Mouse (Mus musculus) MEL (cell line): ENCODE measurements at regions not wholly inside any gene's neighbourhood (a gene's known extent, or its start where the extent isn't known, plus 50 kb on each side); places are given as distances from the start of the nearest gene placed in this dataset.

Experiments used
- DNase-seq: peaks from one replicate; pipeline ENCODE4 v3.0.0; 2011; ENCODE audit warnings: low read depth, low spot score
- H3K27ac ChIP-seq: 2 replicates; pipeline ENCODE4 v1.5.1; 2012; ENCODE audit warnings: low read depth, mild to moderate bottlenecking, control low read depth, low read length, moderate library complexity; ENCODE audit not compliant: control insufficient read depth
- H3K27me3 ChIP-seq, 2 experiments: fragments of 150-350 bp in 1 of 2; sonication (generic) in 1 of 2; 2 replicates each; pipeline ENCODE4 v1.6.1; 2012; ENCODE audit warnings: low read length in 2 of 2, mild to moderate bottlenecking in 2 of 2, improper control_type of control experiment in 1 of 2, moderate library complexity in 1 of 2; ENCODE audit not compliant: insufficient read depth in 2 of 2, control insufficient read depth in 1 of 2
- H3K36me3 ChIP-seq, 2 experiments: 2 replicates each; pipeline ENCODE4 v1.6.1; 2012 to 2014; ENCODE audit warnings: low read length in 2 of 2, improper control_type of control experiment in 1 of 2, inconsistent platforms in 1 of 2, mild to moderate bottlenecking in 1 of 2; ENCODE audit not compliant: insufficient read depth in 2 of 2, control insufficient read depth in 1 of 2
- H3K4me1 ChIP-seq, 2 experiments: fragments of 150-350 bp in 1 of 2; sonication (generic) in 1 of 2; 2 replicates each; pipeline ENCODE4 v1.6.1; 2012; ENCODE audit warnings: low read length in 2 of 2, improper control_type of control experiment in 1 of 2, mild to moderate bottlenecking in 1 of 2; ENCODE audit not compliant: insufficient read depth in 2 of 2, control insufficient read depth in 1 of 2
- H3K4me3 ChIP-seq, 2 experiments: fragments of 150-350 bp in 1 of 2; sonication (generic) in 1 of 2; 2 replicates each; pipeline ENCODE4 v1.5.1; 2012; ENCODE audit warnings: low read depth in 2 of 2, low read length in 2 of 2, mild to moderate bottlenecking in 2 of 2, moderate library complexity in 2 of 2, control low read depth in 1 of 2, improper control_type of control experiment in 1 of 2; ENCODE audit not compliant: control insufficient read depth in 1 of 2, insufficient read depth in 1 of 2
- H3K79me2 ChIP-seq: 2 replicates; pipeline ENCODE4 v1.6.1; 2012; ENCODE audit warnings: mild to moderate bottlenecking, low read length, moderate library complexity; ENCODE audit not compliant: control insufficient read depth, poor library complexity, insufficient read depth
- H3K9ac ChIP-seq: 2 replicates; pipeline ENCODE4 v1.6.1; 2012; ENCODE audit warnings: low read depth, mild to moderate bottlenecking, control low read depth, low read length, moderate library complexity; ENCODE audit not compliant: control insufficient read depth, poor library complexity, severe bottlenecking
- H3K9me3 ChIP-seq: fragments of 150-350 bp; sonication (generic); replicated peaks from 2 replicates; pipeline ENCODE4 v1.6.1; 2012; ENCODE audit warnings: mild to moderate bottlenecking, low read length, improper control_type of control experiment, moderate library complexity; ENCODE audit not compliant: insufficient read depth
- BHLHE40 ChIP-seq: IDR thresholded peaks from 2 replicates; pipeline ENCODE4 v1.6.1; 2012; ENCODE audit warnings: low read depth, mild to moderate bottlenecking, inconsistent platforms, low read length, improper control_type of control experiment, borderline replicate concordance
- CHD1 ChIP-seq: IDR thresholded peaks from 2 replicates; pipeline ENCODE4 v1.6.1; 2012; ENCODE audit warnings: low read depth, mild to moderate bottlenecking, inconsistent platforms, low read length, improper control_type of control experiment
- CHD2 ChIP-seq: IDR thresholded peaks from 2 replicates; pipeline ENCODE4 v1.6.1; 2011; ENCODE audit warnings: low read length, improper control_type of control experiment
- CTCF ChIP-seq, 3 experiments: IDR thresholded peaks in 2 of 3; conservative IDR thresholded peaks in 1 of 3; 2 replicates each; pipeline ENCODE4 v1.5.1; 2011 to 2012; ENCODE audit warnings: low read length in 3 of 3, low read depth in 2 of 3, mild to moderate bottlenecking in 2 of 3, improper control_type of control experiment in 1 of 3, inconsistent platforms in 1 of 3, mixed read lengths in 1 of 3, moderate library complexity in 1 of 3; ENCODE audit not compliant: control insufficient read depth in 1 of 3, insufficient read depth in 1 of 3, poor library complexity in 1 of 3, severe bottlenecking in 1 of 3
- E2F4 ChIP-seq: IDR thresholded peaks from 2 replicates; pipeline ENCODE4 v1.6.1; 2011; ENCODE audit warnings: low read depth, low read length, improper control_type of control experiment, borderline replicate concordance
- ELF1 ChIP-seq: IDR thresholded peaks from 2 replicates; pipeline ENCODE4 v1.6.1; 2014; ENCODE audit warnings: low read depth, mild to moderate bottlenecking, inconsistent platforms, low read length, improper control_type of control experiment, moderate library complexity
- EP300 ChIP-seq, 2 experiments: IDR thresholded peaks; 2 replicates each; pipeline ENCODE4 v1.6.1; 2011; ENCODE audit warnings: improper control_type of control experiment in 2 of 2, low read length in 2 of 2, low read depth in 1 of 2, mild to moderate bottlenecking in 1 of 2
- ETS1 ChIP-seq: IDR thresholded peaks from 2 replicates; pipeline ENCODE4 v1.6.1; 2012; ENCODE audit warnings: low read depth, mild to moderate bottlenecking, inconsistent platforms, low read length, improper control_type of control experiment, moderate library complexity
- HCFC1 ChIP-seq: IDR thresholded peaks from 2 replicates; pipeline ENCODE4 v1.6.1; 2012; ENCODE audit warnings: low read depth, mild to moderate bottlenecking, inconsistent platforms, low read length, improper control_type of control experiment, moderate library complexity
- MAFK ChIP-seq: IDR thresholded peaks from 2 replicates; pipeline ENCODE4 v1.6.1; 2011; ENCODE audit warnings: low read depth, mild to moderate bottlenecking, low read length, improper control_type of control experiment, borderline replicate concordance
- MAX ChIP-seq: IDR thresholded peaks from 2 replicates; pipeline ENCODE4 v1.6.1; 2011; ENCODE audit warnings: low read length, improper control_type of control experiment
- MAZ ChIP-seq: IDR thresholded peaks from 2 replicates; pipeline ENCODE4 v1.6.1; 2012; ENCODE audit warnings: low read depth, mild to moderate bottlenecking, inconsistent platforms, low read length, improper control_type of control experiment
- MYB ChIP-seq: IDR thresholded peaks from 2 replicates; pipeline ENCODE4 v1.6.1; 2011; ENCODE audit warnings: mild to moderate bottlenecking, low read depth, low read length, improper control_type of control experiment
- MYC ChIP-seq: IDR thresholded peaks from 2 replicates; pipeline ENCODE4 v1.6.1; 2011; ENCODE audit warnings: low read depth, mild to moderate bottlenecking, low read length, improper control_type of control experiment, moderate library complexity
- NELFE ChIP-seq: IDR thresholded peaks from 2 replicates; pipeline ENCODE4 v1.6.1; 2011; ENCODE audit warnings: low read depth, low read length, improper control_type of control experiment
- NRF1 ChIP-seq: IDR thresholded peaks from 2 replicates; pipeline ENCODE4 v1.6.1; 2014; ENCODE audit warnings: low read depth, mild to moderate bottlenecking, inconsistent platforms, low read length, improper control_type of control experiment, moderate library complexity; ENCODE audit not compliant: poor library complexity, insufficient read depth, severe bottlenecking
- POLR2A ChIP-seq, 2 experiments: IDR thresholded peaks; 2 replicates each; pipeline ENCODE4 v1.6.1; 2011 to 2012; ENCODE audit warnings: low read length in 2 of 2, mild to moderate bottlenecking in 2 of 2, control low read depth in 1 of 2, improper control_type of control experiment in 1 of 2, low read depth in 1 of 2, moderate library complexity in 1 of 2; ENCODE audit not compliant: control insufficient read depth in 1 of 2, insufficient read depth in 1 of 2, poor library complexity in 1 of 2
- POLR2AphosphoS2 ChIP-seq: IDR thresholded peaks from 2 replicates; pipeline ENCODE4 v1.6.1; 2011; ENCODE audit warnings: low read length, improper control_type of control experiment
- POLR2AphosphoS5 ChIP-seq: IDR thresholded peaks from 2 replicates; pipeline ENCODE4 v1.6.1; 2012; ENCODE audit warnings: low read depth, borderline replicate concordance, mild to moderate bottlenecking, inconsistent platforms, low read length, moderate library complexity, mixed read lengths
- RAD21 ChIP-seq: IDR thresholded peaks from 2 replicates; pipeline ENCODE4 v1.6.1; 2011; ENCODE audit warnings: mild to moderate bottlenecking, low read depth, low read length, improper control_type of control experiment
- RCOR1 ChIP-seq: IDR thresholded peaks from 2 replicates; pipeline ENCODE4 v1.6.1; 2012; ENCODE audit warnings: low read depth, mild to moderate bottlenecking, inconsistent platforms, low read length, improper control_type of control experiment
- TBP ChIP-seq: IDR thresholded peaks from 2 replicates; pipeline ENCODE4 v1.8.0; 2011; ENCODE audit warnings: low read depth, low read length, improper control_type of control experiment
- UBTF ChIP-seq: IDR thresholded peaks from 2 replicates; pipeline ENCODE4 v1.6.1; 2012; ENCODE audit warnings: low read depth, mild to moderate bottlenecking, inconsistent platforms, low read length, improper control_type of control experiment, moderate library complexity, borderline replicate concordance; ENCODE audit not compliant: insufficient read depth
- ZC3H11A ChIP-seq: IDR thresholded peaks from 2 replicates; pipeline ENCODE4 v1.6.1; 2012; ENCODE audit warnings: low read depth, mild to moderate bottlenecking, inconsistent platforms, low read length, improper control_type of control experiment
- ZKSCAN1 ChIP-seq: IDR thresholded peaks from 2 replicates; pipeline ENCODE4 v1.6.1; 2012; ENCODE audit warnings: low read depth, mild to moderate bottlenecking, inconsistent platforms, low read length, improper control_type of control experiment, moderate library complexity

DNA sequence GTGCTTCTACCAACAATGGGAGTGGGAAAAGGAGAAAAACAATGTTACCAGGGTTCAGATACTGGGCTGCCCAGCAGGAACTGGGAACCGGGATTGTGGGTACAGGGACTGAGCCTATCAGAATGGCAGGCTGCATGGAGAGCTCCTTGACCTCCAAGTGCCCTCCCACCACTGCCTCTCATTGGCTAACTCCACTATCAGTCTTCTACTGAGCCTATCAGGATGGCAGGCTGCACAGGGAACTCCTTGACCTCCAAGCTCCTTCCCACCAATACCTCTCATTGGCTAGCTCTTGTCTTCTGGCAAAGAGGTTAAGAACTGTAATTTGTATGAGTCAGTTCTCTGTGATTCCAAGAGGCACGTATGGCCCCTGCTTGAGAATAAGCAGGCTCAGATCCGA lies 73.6 kb upstream of the Ntrk2 start:
- Histone ChIP-seq H3K4me3 (no peak overlapping the region), H3K79me2 (no peaks in the 10 kb centered on the region), H3K4me1 (peaks cover 2 to 8% of the 10 kb centered on the region in 2 experiments; a peak in 2 of 4 replicates), H3K27me3 (no peaks in the 10 kb centered on the region), H3K36me3 (no peaks in the 10 kb centered on the region; a peak in 1 of 4 replicates), H3K9ac (no peak overlapping the region), H3K27ac (peak overlapping the region; percentile 71), H3K9me3 (no peaks in the 10 kb centered on the region)
- TF ChIP-seq CHD2 (peak; percentile 37), BHLHE40 (no peak), TBP (0 out of 2 replicates have a peak, but pooled peaks have one; percentile 48), MAZ (no peak), RAD21 (no peak), MAFK (no peak)
- peak; percentile 76 for DNase-seq

DNA sequence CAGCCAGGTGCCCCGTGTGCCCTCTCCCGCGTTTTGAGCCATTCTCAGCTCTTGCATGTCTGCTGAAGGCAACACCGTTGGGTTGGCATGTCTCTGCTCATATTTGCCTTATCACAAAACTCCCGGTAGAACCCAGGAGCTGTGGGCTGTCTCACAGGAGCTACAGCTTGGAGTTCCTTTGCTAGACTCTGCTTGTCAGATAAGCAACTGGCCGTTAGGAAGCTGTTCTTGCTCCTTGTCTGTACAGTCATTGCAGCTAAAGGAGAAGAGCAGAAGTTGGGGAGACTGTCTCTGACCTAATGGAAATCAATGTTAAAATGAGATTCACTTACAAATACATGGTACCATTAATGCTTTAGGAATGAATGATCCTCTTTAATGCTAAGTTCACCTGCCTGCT lies 72.8 kb upstream of the Ntrk2 start:
- Histone ChIP-seq H3K9me3 (no peaks in the 10 kb centered on the region), H3K9ac (peak overlapping the region; percentile 41), H3K4me1 (peaks cover 2 to 8% of the 10 kb centered on the region in 2 experiments; a peak in 2 of 4 replicates), H3K79me2 (no peaks in the 10 kb centered on the region), H3K27ac (peak overlapping the region; percentile 71), H3K27me3 (no peaks in the 10 kb centered on the region), H3K4me3 (peak overlapping the region in 1 of 2 experiments; percentile 23; a peak in 1 of 4 replicates), H3K36me3 (no peaks in the 10 kb centered on the region; a peak in 1 of 4 replicates)
- TF ChIP-seq POLR2AphosphoS2 (no peak), MAFK (no peak), MAX (no peak), CHD1 (no peak), ETS1 (0 out of 2 replicates have a peak, but pooled peaks have one; percentile 41), MYC (no peak), CTCF (IDR thresholded peaks at IDR 0.05 in 2 of 3, conservative IDR thresholded peaks at IDR 0.05 in 1 of 3; ENCODE audit: control insufficient read depth in 1 of 3, insufficient read depth in 1 of 3, low read depth in 2 of 3, low read length in 3 of 3, poor library complexity in 1 of 3, severe bottlenecking in 1 of 3) (no peak), MYB (peak; percentile 77), POLR2A (IDR thresholded peaks at IDR 0.05; ENCODE audit: control insufficient read depth in 1 of 2, insufficient read depth in 1 of 2, low read depth in 1 of 2, low read length in 2 of 2, poor library complexity in 1 of 2) (no peak), EP300 (IDR thresholded peaks at IDR 0.05; ENCODE audit: low read depth in 1 of 2, low read length in 2 of 2) (peak; percentile 31 to 79; a peak in 3 of 4 replicates), HCFC1 (no peak), ELF1 (no peak; the same call in 1 of the 2 replicates), UBTF (no peak), ZKSCAN1 (no peak), E2F4 (no peak), CHD2 (no peak), POLR2AphosphoS5 (no peak), NELFE (no peak), NRF1 (no peak), ZC3H11A (no peak), RCOR1 (0 out of 2 replicates have a peak, but pooled peaks have one; percentile 20)
- peak; percentile 57 for DNase-seq
